Mouse (Mus musculus): ENCODE results near the gene Adprm. TPM values are rescaled to one million over a fixed set of nuclear protein-coding genes. Genes with fewer than 3 reads are reported as not detected.
A peak's percentile ranks its signal among the peaks of the same experiment; 100 is the strongest.

Adprm gene
- polyA plus RNA-seq, 1 experiment from 2014 or later, result 15.0 TPM

GRCm38 (mm10) chr11:67080168-67080567, 27.8 kb upstream of the Adprm start:
- peak; percentile 77 for TF ChIP-seq CTCF (IDR thresholded peaks at IDR 0.05; ENCODE audit: low read depth)
- no peak for TF ChIP-seq EP300 (IDR thresholded peaks at IDR 0.05; ENCODE audit: low read depth)
- Histone ChIP-seq H3K27me3 (ENCODE audit: insufficient read depth, low read length) (peaks cover 15% of the 10 kb centered on the region), H3K36me3 (replicated peaks; ENCODE audit: insufficient read depth, low read length) (no peaks in the 10 kb centered on the region), H3K4me3 (ENCODE audit: low read depth, low read length) (no peak overlapping the region), H3K9me3 (ENCODE audit: low read length) (no peaks in the 10 kb centered on the region), H3K9ac (replicated peaks) (no peak overlapping the region), H3K4me2 (ENCODE audit: low read depth, low read length) (no peak overlapping the region), H3K4me1 (ENCODE audit: insufficient read depth) (no peaks in the 10 kb centered on the region), H3K27ac (ENCODE audit: low read depth) (no peak overlapping the region)
- WGBS (ENCODE audit: insufficient replicate concordance), result 4% methylated on average over 3 of the region's 3 CpGs
- DNase-seq (peak; percentile 58), ATAC-seq (peak; percentile 44; the same call in 1 of the 2 replicates)

- Histone ChIP-seq H3K4me2 (ENCODE audit: low read depth, low read length) (no peak overlapping the region), H3K27ac (ENCODE audit: low read depth) (no peak overlapping the region), H3K27me3 (ENCODE audit: insufficient read depth, low read length) (peaks cover 11% of the 10 kb centered on the region), H3K4me3 (ENCODE audit: low read depth, low read length) (no peak overlapping the region), H3K4me1 (ENCODE audit: insufficient read depth) (no peaks in the 10 kb centered on the region), H3K9me3 (ENCODE audit: low read length) (no peaks in the 10 kb centered on the region), H3K9ac (replicated peaks) (no peak overlapping the region), H3K36me3 (replicated peaks; ENCODE audit: insufficient read depth, low read length) (no peaks in the 10 kb centered on the region)
- 69% methylated on average over 11 of the region's 11 CpGs for WGBS (ENCODE audit: insufficient replicate concordance)
- DNase-seq (no peak), ATAC-seq (no peak)
- TF ChIP-seq EP300 (IDR thresholded peaks at IDR 0.05; ENCODE audit: low read depth) (no peak), CTCF (IDR thresholded peaks at IDR 0.05; ENCODE audit: low read depth) (no peak)
Observed at GRCm38 (mm10) chr11:67079740-67080139, 27.3 kb upstream of the Adprm start.

- no peak for TF ChIP-seq CTCF (IDR thresholded peaks at IDR 0.05; ENCODE audit: low read depth)
- no peak for TF ChIP-seq EP300 (IDR thresholded peaks at IDR 0.05; ENCODE audit: low read depth)
- ATAC-seq, result no peak
- H3K4me3 ChIP-seq (ENCODE audit: low read depth, low read length), result no peak overlapping the region
- 85% methylated on average over 6 of the region's 6 CpGs for WGBS (ENCODE audit: insufficient replicate concordance)
- no peaks in the 10 kb centered on the region for H3K4me1 ChIP-seq (ENCODE audit: insufficient read depth)
- no peak for DNase-seq
- no peaks in the 10 kb centered on the region for H3K9me3 ChIP-seq (ENCODE audit: low read length)
- no peak overlapping the region for H3K9ac ChIP-seq (replicated peaks)
- no peak overlapping the region for H3K4me2 ChIP-seq (ENCODE audit: low read depth, low read length)
- peaks cover 3% of the 10 kb centered on the region; the same call in 1 of the 2 replicates for H3K27me3 ChIP-seq (ENCODE audit: insufficient read depth, low read length)
- no peaks in the 10 kb centered on the region for H3K36me3 ChIP-seq (replicated peaks; ENCODE audit: insufficient read depth, low read length)
- H3K27ac ChIP-seq (ENCODE audit: low read depth), result no peak overlapping the region
Observed at GRCm38 (mm10) chr11:67078888-67079287, 26.5 kb upstream of the Adprm start.

GRCm38 (mm10) chr11:67078000-67078399, 25.6 kb upstream of the Adprm start, which contains the start of gene Myh3:
TSS of gene Myh3 (plus strand) at chr11:67078300.
- DNase-seq, result no peak

GRCm38 (mm10) chr11:67077435-67077834, 25.0 kb upstream of the Adprm start:
- H3K4me3 ChIP-seq (ENCODE audit: low read depth, low read length), result no peak overlapping the region
- no peak overlapping the region for H3K27ac ChIP-seq (ENCODE audit: low read depth)
- WGBS (ENCODE audit: insufficient replicate concordance), result 51% methylated on average over 3 of the region's 3 CpGs
- H3K4me1 ChIP-seq (ENCODE audit: insufficient read depth), result no peaks in the 10 kb centered on the region
- H3K4me2 ChIP-seq (ENCODE audit: low read depth, low read length), result no peak overlapping the region
- no peaks in the 10 kb centered on the region for H3K27me3 ChIP-seq (ENCODE audit: insufficient read depth, low read length)
- DNase-seq, result no peak
- TF ChIP-seq EP300 (IDR thresholded peaks at IDR 0.05; ENCODE audit: low read depth) (no peak), CTCF (IDR thresholded peaks at IDR 0.05; ENCODE audit: low read depth) (no peak)
- no peaks in the 10 kb centered on the region for H3K36me3 ChIP-seq (replicated peaks; ENCODE audit: insufficient read depth, low read length)
- H3K9ac ChIP-seq (replicated peaks), result no peak overlapping the region
- no peaks in the 10 kb centered on the region for H3K9me3 ChIP-seq (ENCODE audit: low read length)
- ATAC-seq, result no peak

More at GRCm38 (mm10) chr11:67078000-67078399, 25.6 kb upstream of the Adprm start, which contains the start of gene Myh3:
- Histone ChIP-seq H3K27ac (ENCODE audit: low read depth) (no peak within 1 kb of the TSS), H3K4me3 (ENCODE audit: low read depth, low read length) (no peak within 1 kb of the TSS), H3K4me2 (ENCODE audit: low read depth, low read length) (no peak within 1 kb of the TSS), H3K9ac (replicated peaks) (no peak within 1 kb of the TSS), H3K27me3 (ENCODE audit: insufficient read depth, low read length) (no peaks in the 10 kb centered on the region), H3K4me1 (ENCODE audit: insufficient read depth) (no peaks in the 10 kb centered on the region), H3K36me3 (replicated peaks; ENCODE audit: insufficient read depth, low read length) (no peaks in the 10 kb centered on the region), H3K9me3 (ENCODE audit: low read length) (no peaks in the 10 kb centered on the region)
- TF ChIP-seq CTCF (IDR thresholded peaks at IDR 0.05; ENCODE audit: low read depth) (no peak), EP300 (IDR thresholded peaks at IDR 0.05; ENCODE audit: low read depth) (no peak)
- no peak for ATAC-seq
- 74% methylated on average over 5 of the region's 5 CpGs for WGBS (ENCODE audit: insufficient replicate concordance)

- no peak for ATAC-seq
- H3K27me3 ChIP-seq (ENCODE audit: insufficient read depth, low read length), result no peaks in the 10 kb centered on the region
- 78% methylated on average over 5 of the region's 5 CpGs for WGBS (ENCODE audit: insufficient replicate concordance)
Observed at GRCm38 (mm10) chr11:67076781-67077180, 24.4 kb upstream of the Adprm start.

GRCm38 (mm10) chr11:67075036-67075435, 22.6 kb upstream of the Adprm start:
- Histone ChIP-seq H3K36me3 (replicated peaks; ENCODE audit: insufficient read depth, low read length) (no peaks in the 10 kb centered on the region), H3K27ac (ENCODE audit: low read depth) (no peak overlapping the region), H3K27me3 (ENCODE audit: insufficient read depth, low read length) (no peaks in the 10 kb centered on the region), H3K9me3 (ENCODE audit: low read length) (no peaks in the 10 kb centered on the region), H3K4me3 (ENCODE audit: low read depth, low read length) (no peak overlapping the region), H3K4me2 (ENCODE audit: low read depth, low read length) (no peak overlapping the region), H3K9ac (replicated peaks) (no peak overlapping the region), H3K4me1 (ENCODE audit: insufficient read depth) (no peaks in the 10 kb centered on the region)
- DNase-seq (no peak), ATAC-seq (no peak)
- TF ChIP-seq CTCF (IDR thresholded peaks at IDR 0.05; ENCODE audit: low read depth), result no peak
- TF ChIP-seq EP300 (IDR thresholded peaks at IDR 0.05; ENCODE audit: low read depth), result no peak
- 59% methylated on average over 3 of the region's 3 CpGs for WGBS (ENCODE audit: insufficient replicate concordance)

More at GRCm38 (mm10) chr11:67076781-67077180, 24.4 kb upstream of the Adprm start:
- no peak for TF ChIP-seq CTCF (IDR thresholded peaks at IDR 0.05; ENCODE audit: low read depth)
- H3K9ac ChIP-seq (replicated peaks), result no peak overlapping the region
- H3K4me2 ChIP-seq (ENCODE audit: low read depth, low read length), result no peak overlapping the region
- no peak overlapping the region for H3K27ac ChIP-seq (ENCODE audit: low read depth)
- no peak overlapping the region for H3K4me3 ChIP-seq (ENCODE audit: low read depth, low read length)
- no peak for DNase-seq
- no peaks in the 10 kb centered on the region for H3K9me3 ChIP-seq (ENCODE audit: low read length)
- no peaks in the 10 kb centered on the region for H3K36me3 ChIP-seq (replicated peaks; ENCODE audit: insufficient read depth, low read length)
- H3K4me1 ChIP-seq (ENCODE audit: insufficient read depth), result no peaks in the 10 kb centered on the region
